Mouse (Mus musculus): ENCODE results near the gene Mt4. TPM values are rescaled to one million over a fixed set of nuclear protein-coding genes. Genes with fewer than 3 reads are reported as not detected.

The Mt4 gene
- not detected in 2 replicates for polyA plus RNA-seq (2014; fragmentation: Nextera tagmentation; extraction: Ambion mirVana)

DNA sequence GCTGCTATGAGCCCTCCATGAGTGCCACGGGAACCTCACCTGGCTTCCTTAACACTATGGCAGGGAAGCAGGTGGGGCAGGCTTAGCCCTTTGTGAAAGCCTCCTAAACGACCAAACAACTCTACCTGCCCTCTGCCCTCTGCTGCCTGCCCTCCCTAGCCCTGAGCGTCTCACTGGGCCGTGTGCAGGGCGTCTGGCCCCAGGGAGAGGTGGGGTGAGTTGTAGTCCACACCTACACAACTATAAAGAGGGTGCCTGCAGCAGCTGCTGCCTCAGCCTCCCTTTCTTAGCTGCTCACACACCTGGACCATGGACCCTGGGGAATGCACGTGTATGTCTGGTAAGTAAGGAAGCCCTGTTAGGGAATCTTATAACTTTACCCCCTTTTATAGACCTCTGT is at the start of gene Mt4:
Gene Mt4, plus strand, starts transcription at position 265 of the 400 bp plus-strand sequence.
- Histone ChIP-seq H3K9ac (ENCODE audit: low read depth, low read length) (no peak within 1 kb of the TSS), H3K27ac (ENCODE audit: low read depth, low read length) (no peak within 1 kb of the TSS), H3K4me3 (ENCODE audit: low read length) (no peak within 1 kb of the TSS), H3K4me2 (replicated peaks; ENCODE audit: low read depth, low read length) (no peak within 1 kb of the TSS), H3K4me1 (ENCODE audit: control insufficient read depth, insufficient read depth, low read length) (no peaks in the 10 kb centered on the region), H3K27me3 (ENCODE audit: control insufficient read depth, insufficient read depth, low read length) (no peaks in the 10 kb centered on the region), H3K36me3 (ENCODE audit: control insufficient read depth, insufficient read depth, low read length) (no peaks in the 10 kb centered on the region), H3K9me3 (ENCODE audit: control insufficient read depth, low read length) (no peaks in the 10 kb centered on the region)
- peak; percentile 57; the same call in 1 of the 2 replicates for ATAC-seq (ENCODE audit: low FRiP score, low TSS enrichment)
- WGBS: 33% methylated on average over 6 of the region's 6 CpGs

DNA sequence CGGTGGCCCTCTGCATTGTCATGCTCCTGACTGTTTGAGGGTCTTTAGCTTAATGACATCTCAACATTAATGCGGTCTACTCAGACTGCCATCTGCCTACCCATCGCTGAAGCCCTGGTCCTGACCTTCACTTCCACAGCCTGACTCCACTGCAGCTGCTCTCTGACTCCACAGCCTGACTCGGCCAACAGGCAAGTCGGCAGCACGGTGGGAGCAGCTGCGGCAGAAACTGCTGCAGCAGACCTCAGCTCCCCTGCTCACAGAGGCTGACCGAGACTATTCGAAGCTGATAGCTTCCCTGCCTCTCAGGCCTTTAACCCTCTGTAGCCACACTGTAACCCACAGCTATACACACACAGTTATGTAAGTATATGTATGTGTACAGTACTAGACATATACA is 49.0 kb upstream of the Mt4 start:
- Histone ChIP-seq H3K27me3 (ENCODE audit: control insufficient read depth, insufficient read depth, low read length) (no peaks in the 10 kb centered on the region), H3K4me2 (replicated peaks; ENCODE audit: low read depth, low read length) (no peak overlapping the region), H3K4me1 (ENCODE audit: control insufficient read depth, insufficient read depth, low read length) (no peaks in the 10 kb centered on the region), H3K36me3 (ENCODE audit: control insufficient read depth, insufficient read depth, low read length) (no peaks in the 10 kb centered on the region), H3K9ac (ENCODE audit: low read depth, low read length) (no peak overlapping the region), H3K4me3 (ENCODE audit: low read length) (no peak overlapping the region), H3K27ac (ENCODE audit: low read depth, low read length) (no peak overlapping the region), H3K9me3 (ENCODE audit: control insufficient read depth, low read length) (no peaks in the 10 kb centered on the region)
- ATAC-seq (ENCODE audit: low FRiP score, low TSS enrichment): no peak
- 86% methylated on average over 9 of the region's 9 CpGs for WGBS

DNA sequence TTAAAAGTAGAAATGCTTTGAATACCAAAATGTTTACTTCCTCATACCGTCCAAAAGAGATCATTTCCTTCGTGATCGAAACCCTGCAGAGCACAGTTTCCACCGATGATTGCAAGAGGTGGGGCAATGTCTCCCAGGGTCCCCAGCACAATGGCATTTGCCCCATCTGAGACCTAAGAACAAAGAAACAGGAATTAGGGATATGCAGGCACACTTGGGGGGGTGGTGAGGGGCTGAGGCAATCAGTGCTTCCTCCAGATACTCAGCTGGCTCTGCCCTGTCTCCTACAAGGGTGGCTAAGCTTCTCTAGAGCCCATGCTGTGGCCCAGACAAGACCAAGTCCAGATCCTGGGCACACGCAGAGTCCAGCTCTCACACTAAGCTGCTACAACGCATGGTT is 47.3 kb upstream of the Mt4 start:
- no peaks in the 10 kb centered on the region for H3K27me3 ChIP-seq (ENCODE audit: control insufficient read depth, insufficient read depth, low read length)
- no peak overlapping the region for H3K27ac ChIP-seq (ENCODE audit: low read depth, low read length)
- H3K4me3 ChIP-seq (ENCODE audit: low read length): no peak overlapping the region
- no peaks in the 10 kb centered on the region for H3K4me1 ChIP-seq (ENCODE audit: control insufficient read depth, insufficient read depth, low read length)
- H3K36me3 ChIP-seq (ENCODE audit: control insufficient read depth, insufficient read depth, low read length): no peaks in the 10 kb centered on the region
- no peak overlapping the region for H3K9ac ChIP-seq (ENCODE audit: low read depth, low read length)
- WGBS: 70% methylated on average over 6 of the region's 6 CpGs
- H3K4me2 ChIP-seq (replicated peaks; ENCODE audit: low read depth, low read length): no peak overlapping the region
- ATAC-seq (ENCODE audit: low FRiP score, low TSS enrichment): no peak
- no peaks in the 10 kb centered on the region for H3K9me3 ChIP-seq (ENCODE audit: control insufficient read depth, low read length)

DNA sequence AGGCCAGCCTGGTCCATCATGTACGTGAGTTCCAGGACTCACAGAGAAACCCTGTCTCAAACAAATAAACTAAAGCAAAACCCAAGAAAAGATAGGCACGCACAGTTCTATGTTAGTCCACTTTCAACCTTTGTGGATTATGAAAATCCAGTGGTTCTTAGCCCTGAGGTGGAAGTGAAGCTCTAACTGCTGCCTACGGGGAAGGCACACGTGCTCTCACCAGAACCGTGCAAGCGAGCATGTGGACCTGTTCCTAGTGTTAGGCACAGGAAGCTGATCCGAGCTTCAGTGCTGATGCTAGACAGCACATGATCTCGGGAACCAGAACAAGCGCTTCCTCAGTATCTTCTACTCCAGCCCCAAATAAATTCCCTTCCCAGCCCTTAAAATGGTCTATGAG is 44.1 kb upstream of the Mt4 start:
- Histone ChIP-seq H3K4me1 (ENCODE audit: control insufficient read depth, insufficient read depth, low read length) (no peaks in the 10 kb centered on the region), H3K4me3 (ENCODE audit: low read length) (no peak overlapping the region), H3K36me3 (ENCODE audit: control insufficient read depth, insufficient read depth, low read length) (no peaks in the 10 kb centered on the region), H3K27me3 (ENCODE audit: control insufficient read depth, insufficient read depth, low read length) (no peaks in the 10 kb centered on the region), H3K9me3 (ENCODE audit: control insufficient read depth, low read length) (no peaks in the 10 kb centered on the region), H3K9ac (ENCODE audit: low read depth, low read length) (no peak overlapping the region), H3K27ac (ENCODE audit: low read depth, low read length) (no peak overlapping the region), H3K4me2 (replicated peaks; ENCODE audit: low read depth, low read length) (no peak overlapping the region)
- 81% methylated on average over 9 of the region's 9 CpGs for WGBS
- no peak for ATAC-seq (ENCODE audit: low FRiP score, low TSS enrichment)

DNA sequence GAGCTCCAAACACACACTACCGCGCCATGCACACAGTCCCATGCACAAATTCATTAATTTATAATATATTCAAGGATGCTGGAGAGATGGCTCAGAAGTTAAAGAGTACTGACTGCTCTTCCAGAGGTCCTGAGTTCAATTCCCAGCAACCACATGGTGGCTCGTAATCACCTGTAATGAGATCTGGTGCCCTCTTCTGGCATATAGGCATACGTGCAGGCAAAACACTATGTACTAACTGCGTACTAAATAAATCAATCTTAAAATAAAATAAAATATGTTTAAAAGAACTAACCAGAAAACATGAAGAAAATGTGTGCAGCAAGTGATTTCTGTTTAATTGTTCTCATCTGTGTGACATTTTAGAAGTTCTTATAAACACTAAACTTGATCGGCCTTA is 42.7 kb upstream of the Mt4 start:
- no peak overlapping the region for H3K9ac ChIP-seq (ENCODE audit: low read depth, low read length)

DNA sequence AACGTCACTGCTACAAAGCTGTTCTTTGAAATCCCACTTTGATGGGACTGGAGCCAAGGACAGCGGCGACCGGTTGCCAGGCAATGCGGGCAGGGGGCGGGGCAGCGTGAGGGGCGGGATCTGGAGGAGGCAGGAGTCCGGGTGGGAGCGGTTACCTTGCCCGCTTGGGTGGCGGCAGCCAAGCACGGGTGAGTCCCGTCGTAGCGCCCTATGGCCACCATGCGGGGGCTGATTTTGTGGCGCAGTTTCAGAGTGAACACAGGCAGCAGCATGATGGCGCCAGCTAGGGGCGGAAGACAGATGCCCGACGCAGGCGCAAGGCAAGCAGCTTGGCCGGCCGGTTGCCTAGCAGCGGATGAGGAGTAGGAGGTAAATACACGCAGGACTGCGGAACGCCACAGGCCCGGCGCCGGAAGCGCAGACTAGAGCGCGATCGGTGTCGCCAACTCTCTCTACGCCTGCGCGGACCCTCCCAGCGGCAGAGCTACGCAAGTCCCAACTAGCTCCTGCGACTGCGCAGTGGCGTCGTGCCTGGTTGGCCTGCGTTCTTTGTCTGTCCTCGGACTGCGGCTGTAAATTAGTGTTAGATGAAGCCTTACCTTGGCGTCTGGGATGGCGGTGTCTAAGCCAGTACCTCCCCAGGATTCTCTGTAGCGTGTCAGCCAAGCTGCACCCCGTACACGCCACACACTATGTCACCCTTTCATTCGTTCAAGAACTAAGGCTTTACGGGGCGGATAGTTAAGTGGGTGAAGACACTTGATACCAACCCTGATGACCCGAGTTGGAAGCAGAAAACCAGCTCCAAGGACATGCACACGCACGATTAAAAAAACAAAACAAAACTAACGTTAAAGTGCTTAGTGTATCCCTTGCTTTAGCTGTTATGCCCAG is 38.7 kb upstream of the Mt4 start, which contains the start of gene Bbs2:
Gene Bbs2, minus strand, starts transcription at position 848 of the 894 bp plus-strand sequence.
- peak within 1 kb of the TSS; percentile 70 for H3K9ac ChIP-seq (ENCODE audit: low read depth, low read length)
- 0 out of 2 replicates have a peak, but pooled peaks cover 5% of the 10 kb centered on the region for H3K4me1 ChIP-seq (ENCODE audit: control insufficient read depth, insufficient read depth, low read length)
- peak within 1 kb of the TSS; percentile 67 for H3K4me3 ChIP-seq (ENCODE audit: low read length)
- no peaks in the 10 kb centered on the region for H3K9me3 ChIP-seq (ENCODE audit: control insufficient read depth, low read length)
- peak within 1 kb of the TSS; percentile 96 for H3K27ac ChIP-seq (ENCODE audit: low read depth, low read length)
- H3K27me3 ChIP-seq (ENCODE audit: control insufficient read depth, insufficient read depth, low read length): no peaks in the 10 kb centered on the region
- H3K36me3 ChIP-seq (ENCODE audit: control insufficient read depth, insufficient read depth, low read length): no peaks in the 10 kb centered on the region
- WGBS: under 1% methylated on average over 61 of the region's 61 CpGs
- ATAC-seq (ENCODE audit: low FRiP score, low TSS enrichment): peak; percentile 99
- H3K4me2 ChIP-seq (replicated peaks; ENCODE audit: low read depth, low read length): peak within 1 kb of the TSS; percentile 75

More for the DNA sequence above, 42.7 kb upstream of the Mt4 start:
- ATAC-seq (ENCODE audit: low FRiP score, low TSS enrichment): no peak
- Histone ChIP-seq H3K4me2 (replicated peaks; ENCODE audit: low read depth, low read length) (no peak overlapping the region), H3K27me3 (ENCODE audit: control insufficient read depth, insufficient read depth, low read length) (no peaks in the 10 kb centered on the region), H3K27ac (ENCODE audit: low read depth, low read length) (no peak overlapping the region), H3K36me3 (ENCODE audit: control insufficient read depth, insufficient read depth, low read length) (no peaks in the 10 kb centered on the region), H3K4me3 (ENCODE audit: low read length) (no peak overlapping the region), H3K4me1 (ENCODE audit: control insufficient read depth, insufficient read depth, low read length) (0 out of 2 replicates have a peak, but pooled peaks cover 5% of the 10 kb centered on the region), H3K9me3 (ENCODE audit: control insufficient read depth, low read length) (no peaks in the 10 kb centered on the region)
- 85% methylated on average over 6 of the region's 6 CpGs for WGBS

DNA sequence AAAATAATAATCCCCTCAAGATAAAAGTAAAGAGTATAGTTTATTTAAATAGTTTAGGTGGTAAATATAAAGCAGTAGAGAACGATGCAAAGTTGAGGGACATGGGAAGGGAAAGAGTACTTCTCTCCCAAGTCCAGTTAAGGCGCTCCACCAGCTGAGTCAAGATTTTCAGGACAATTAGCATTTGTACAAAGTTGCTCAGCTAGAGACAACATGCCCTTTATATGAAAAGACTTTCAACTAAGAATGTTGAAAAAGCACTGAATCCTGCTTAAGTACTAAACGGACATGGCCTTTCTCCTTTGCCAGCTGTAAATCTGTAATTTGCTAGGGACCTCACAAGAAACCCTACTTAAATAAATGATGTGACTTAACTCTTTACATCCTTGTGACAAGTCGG is 38.0 kb upstream of the Mt4 start:
- H3K9ac ChIP-seq (ENCODE audit: low read depth, low read length): peak overlapping the region; percentile 70
- WGBS: 31% methylated on average over 4 of the region's 4 CpGs

DNA sequence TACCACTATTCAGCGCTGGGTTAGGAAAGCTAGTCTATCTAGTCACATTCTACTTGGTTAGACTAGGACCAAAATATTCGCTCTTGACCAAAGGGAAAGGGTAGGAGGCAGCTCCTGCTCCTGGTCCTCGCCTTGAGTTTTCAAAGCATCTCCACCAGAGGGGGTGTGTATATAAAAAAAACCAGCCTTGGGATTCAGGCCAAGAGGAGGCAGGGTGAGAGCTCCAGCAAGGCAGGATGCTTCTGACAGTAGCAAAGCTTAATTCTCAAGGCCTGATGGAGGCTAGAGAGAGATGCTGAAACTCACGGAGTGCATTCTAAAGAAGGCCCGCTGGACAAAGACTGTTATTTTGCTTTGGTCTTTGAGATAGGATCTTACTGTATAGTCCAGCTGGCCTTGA is 32.9 kb upstream of the Mt4 start:
- 57% methylated on average over 5 of the region's 5 CpGs for WGBS

More for the DNA sequence above, 38.0 kb upstream of the Mt4 start:
- no peak for ATAC-seq (ENCODE audit: low FRiP score, low TSS enrichment)
- peak overlapping the region; percentile 75 for H3K4me2 ChIP-seq (replicated peaks; ENCODE audit: low read depth, low read length)
- no peaks in the 10 kb centered on the region for H3K9me3 ChIP-seq (ENCODE audit: control insufficient read depth, low read length)
- H3K4me1 ChIP-seq (ENCODE audit: control insufficient read depth, insufficient read depth, low read length): 0 out of 2 replicates have a peak, but pooled peaks cover 5% of the 10 kb centered on the region
- H3K4me3 ChIP-seq (ENCODE audit: low read length): peak overlapping the region; percentile 67; the same call in 1 of the 2 replicates
- peak overlapping the region; percentile 96 for H3K27ac ChIP-seq (ENCODE audit: low read depth, low read length)
- H3K36me3 ChIP-seq (ENCODE audit: control insufficient read depth, insufficient read depth, low read length): no peaks in the 10 kb centered on the region
- no peaks in the 10 kb centered on the region for H3K27me3 ChIP-seq (ENCODE audit: control insufficient read depth, insufficient read depth, low read length)

DNA sequence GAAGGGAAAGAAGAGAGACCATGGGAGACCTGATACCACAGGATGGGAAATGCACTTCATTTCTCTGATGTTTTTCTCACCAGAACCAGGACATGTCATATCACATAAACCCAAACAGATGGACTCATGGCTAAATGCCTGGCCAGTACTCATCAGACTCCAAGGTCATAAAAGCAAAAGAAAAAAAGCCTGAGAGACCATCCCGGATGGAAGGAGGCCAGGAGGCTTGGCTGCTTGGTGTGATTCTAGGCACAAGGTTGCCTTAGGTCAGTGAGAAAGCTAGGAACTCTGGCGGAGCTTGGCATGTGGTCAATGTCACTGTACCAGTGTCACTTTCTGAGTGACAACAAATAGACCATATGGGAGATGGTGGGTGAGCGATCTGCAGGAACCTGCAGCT is 29.1 kb upstream of the Mt4 start:
- Histone ChIP-seq H3K9ac (ENCODE audit: low read depth, low read length) (no peak overlapping the region), H3K4me2 (replicated peaks; ENCODE audit: low read depth, low read length) (no peak overlapping the region), H3K27ac (ENCODE audit: low read depth, low read length) (no peak overlapping the region), H3K4me1 (ENCODE audit: control insufficient read depth, insufficient read depth, low read length) (no peaks in the 10 kb centered on the region), H3K9me3 (ENCODE audit: control insufficient read depth, low read length) (no peaks in the 10 kb centered on the region), H3K27me3 (ENCODE audit: control insufficient read depth, insufficient read depth, low read length) (no peaks in the 10 kb centered on the region), H3K4me3 (ENCODE audit: low read length) (no peak overlapping the region), H3K36me3 (ENCODE audit: control insufficient read depth, insufficient read depth, low read length) (no peaks in the 10 kb centered on the region)
- no peak for ATAC-seq (ENCODE audit: low FRiP score, low TSS enrichment)
- WGBS: 66% methylated on average over 3 of the region's 3 CpGs

More for the DNA sequence above, 32.9 kb upstream of the Mt4 start:
- no peak overlapping the region for H3K27ac ChIP-seq (ENCODE audit: low read depth, low read length)
- H3K4me3 ChIP-seq (ENCODE audit: low read length): no peak overlapping the region
- H3K36me3 ChIP-seq (ENCODE audit: control insufficient read depth, insufficient read depth, low read length): no peaks in the 10 kb centered on the region
- ATAC-seq (ENCODE audit: low FRiP score, low TSS enrichment): no peak
- H3K9ac ChIP-seq (ENCODE audit: low read depth, low read length): no peak overlapping the region
- H3K4me2 ChIP-seq (replicated peaks; ENCODE audit: low read depth, low read length): no peak overlapping the region
- no peaks in the 10 kb centered on the region for H3K4me1 ChIP-seq (ENCODE audit: control insufficient read depth, insufficient read depth, low read length)
- no peaks in the 10 kb centered on the region for H3K27me3 ChIP-seq (ENCODE audit: control insufficient read depth, insufficient read depth, low read length)
- no peaks in the 10 kb centered on the region for H3K9me3 ChIP-seq (ENCODE audit: control insufficient read depth, low read length)

Data from kidney, embryonic 14.5 days (tissue).